Mouse (Mus musculus) T-helper 17 cell (primary cell): ENCODE results near the gene Slc5a6.

Experiments used
- in situ Hi-C, 2 experiments: fragments of 300-600 bp; cut with MboI, MseI; formaldehyde crosslinking; loops; 1 replicate in 1 of 2; 2 replicates in 1 of 2; pipeline ENCODE4 v1.15.1; 2025; ENCODE audit warnings: high pct_unique_total_duplicates in 2 of 2

The Slc5a6 gene

DNA sequence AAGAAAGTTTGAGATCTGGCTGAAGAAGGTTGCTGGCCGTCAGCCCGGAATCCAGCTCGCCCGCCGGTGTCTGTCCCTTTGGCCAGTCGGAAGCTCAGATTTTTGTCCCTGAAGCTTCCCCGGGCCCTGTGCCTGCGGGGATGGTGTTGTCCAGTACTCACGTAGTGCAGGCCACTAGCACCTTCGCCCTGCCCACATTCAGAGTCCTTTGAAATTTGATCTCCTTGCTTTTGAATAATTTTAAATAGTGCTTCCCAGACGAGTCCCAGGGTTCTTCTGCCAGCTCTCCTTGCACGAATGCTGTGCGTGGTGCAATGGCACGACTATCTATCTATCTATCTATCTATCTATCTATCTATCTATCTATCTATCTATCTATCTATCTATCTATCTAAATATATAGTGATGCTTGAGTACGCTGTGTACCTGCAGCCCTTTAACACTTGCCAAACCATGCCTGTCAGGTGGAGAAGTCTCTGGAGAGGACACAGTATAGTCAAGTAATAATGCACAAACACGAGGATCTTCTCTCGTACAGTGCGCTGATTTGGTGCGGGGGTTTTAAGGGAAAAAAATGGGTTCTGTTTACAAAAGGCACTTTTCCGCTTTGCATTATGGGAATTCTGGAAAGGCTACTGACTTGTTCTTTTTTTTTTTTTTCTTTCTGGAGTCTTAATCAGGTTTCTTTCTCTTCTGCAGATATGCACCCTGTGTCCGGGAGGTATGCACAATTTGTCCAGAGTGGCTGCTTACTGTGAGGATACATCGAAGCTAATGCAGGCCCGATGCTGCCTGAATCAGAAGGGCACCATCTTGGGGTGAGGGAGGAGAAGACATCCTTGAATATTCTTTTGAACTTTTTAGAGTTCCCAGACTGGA lies at the start of gene Slc5a6:
Slc5a6 (minus strand) TSS at position 162 of the 879 bp plus-strand sequence.
- in situ Hi-C loops: no loop called here

DNA sequence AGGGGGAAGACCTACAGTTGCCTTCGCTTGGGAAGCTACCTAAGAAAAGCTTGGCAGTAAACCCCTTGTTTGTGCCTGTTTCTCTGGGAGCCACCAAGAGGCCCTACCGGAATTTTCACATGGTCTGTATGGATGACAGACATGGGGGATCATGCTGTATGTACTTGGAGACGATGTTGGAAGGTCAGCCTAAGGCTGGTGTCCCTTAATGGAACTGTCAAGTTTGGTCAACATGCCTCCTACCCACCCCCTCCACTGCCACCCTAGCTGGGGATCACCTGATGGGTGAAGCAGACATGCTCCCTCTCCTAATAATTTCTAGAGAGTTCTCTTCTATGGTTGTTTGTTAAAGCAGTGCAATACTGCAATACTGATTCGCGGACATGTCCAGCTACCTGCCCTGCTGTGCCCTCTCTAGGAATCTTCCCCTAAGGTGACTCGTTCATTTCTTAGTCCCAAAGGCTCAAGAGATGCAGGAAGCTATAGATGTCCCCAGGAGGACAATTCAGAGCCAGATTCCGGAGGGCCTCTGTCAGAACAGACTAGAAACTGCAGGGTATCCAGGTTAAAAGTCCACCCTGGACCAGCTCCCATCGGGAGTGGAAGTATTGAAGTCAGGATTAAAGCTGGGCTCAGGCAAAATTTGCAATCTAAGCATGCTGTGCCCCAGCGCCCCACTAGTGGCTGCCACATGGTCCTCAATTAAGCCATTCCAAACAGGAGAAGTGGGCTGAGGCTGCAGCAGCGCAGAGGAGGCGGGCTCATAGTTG lies 47.2 kb upstream of the Slc5a6 start:
- in situ Hi-C loops: no loop called here

GRCm38 (mm10) chr5:31094799-31095691 lies 46.3 kb upstream of the Slc5a6 start:
- in situ Hi-C loops: no loop called here

DNA sequence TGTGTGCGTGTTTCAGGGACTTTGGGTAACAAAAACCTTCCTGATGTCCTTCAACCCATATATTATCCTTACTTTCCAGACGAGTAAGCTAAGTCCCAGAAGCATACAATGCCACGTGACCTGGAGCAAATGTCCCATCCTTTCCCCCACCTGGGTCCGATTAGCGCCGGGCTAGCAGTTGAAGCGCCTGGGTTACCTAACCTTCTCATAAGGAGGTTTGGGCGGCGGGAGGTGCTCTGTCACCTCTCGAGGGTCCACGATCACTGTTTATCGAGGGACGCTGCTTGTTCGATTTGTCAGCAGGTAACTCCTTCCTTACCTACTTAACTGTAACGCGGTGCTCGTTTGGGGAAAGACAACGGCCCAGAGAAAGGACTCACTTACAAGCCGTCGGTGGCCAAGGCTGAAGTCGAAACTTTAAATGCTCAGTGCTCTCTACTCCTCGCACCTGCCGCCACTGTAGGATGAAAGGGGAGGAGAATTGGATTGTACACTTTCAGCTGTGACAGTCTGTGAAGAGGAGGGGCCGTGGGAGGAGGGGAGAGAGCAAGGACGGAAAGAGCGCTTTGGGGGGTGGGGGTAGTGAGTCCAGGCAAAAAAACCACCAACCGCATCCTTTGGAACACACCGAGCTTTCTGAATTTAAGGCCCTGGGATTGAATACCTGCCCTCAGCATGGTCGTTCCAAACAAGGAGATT lies 45.5 kb upstream of the Slc5a6 start:
- in situ Hi-C loops: no loop called here

DNA sequence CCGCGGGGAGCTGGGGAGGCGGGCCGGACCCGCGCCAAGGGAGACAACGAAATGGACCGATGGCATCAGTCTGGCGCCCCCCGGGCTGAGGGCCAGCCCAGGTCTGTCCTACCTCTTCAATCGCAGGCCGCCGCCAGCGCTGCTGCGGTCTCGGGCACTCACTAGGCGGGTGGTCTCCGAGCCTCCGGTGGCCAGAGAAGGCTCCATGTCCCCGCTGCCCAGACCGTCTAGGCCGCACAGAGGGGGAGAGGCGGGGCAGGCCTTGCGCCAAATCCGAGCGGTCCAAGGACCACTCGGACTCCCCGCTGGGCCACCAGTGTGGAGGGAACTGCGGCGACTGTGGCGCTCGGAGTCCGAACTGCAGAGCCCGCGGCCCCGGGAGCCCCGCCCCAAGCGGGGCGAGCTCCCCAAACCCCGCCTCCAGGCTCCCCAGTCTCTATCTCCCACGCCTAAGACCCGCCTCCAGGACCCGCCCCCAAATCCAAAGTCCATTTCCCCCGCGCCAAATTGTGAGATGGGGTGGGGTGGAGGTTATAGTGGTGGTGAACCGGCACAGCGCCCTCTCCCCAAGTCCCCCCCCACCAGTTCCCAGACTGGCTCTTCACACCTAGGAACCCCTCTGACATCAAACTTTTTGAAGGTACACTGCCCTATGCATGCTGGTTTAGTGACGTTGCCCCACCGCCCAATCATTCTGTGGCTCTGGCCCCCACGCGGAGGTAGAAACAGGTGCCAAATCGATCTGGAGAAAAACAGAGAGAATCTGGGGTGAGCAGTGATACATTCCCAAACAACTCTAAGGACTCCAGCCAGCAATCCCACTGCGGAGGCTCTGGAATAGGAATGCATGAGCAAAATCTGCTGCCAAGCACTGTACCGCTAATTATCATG lies 44.7 kb upstream of the Slc5a6 start:
- in situ Hi-C loops: no loop called here

GRCm38 (mm10) chr5:31092231-31092975 lies 43.7 kb upstream of the Slc5a6 start:
- in situ Hi-C loops: no loop called here

GRCm38 (mm10) chr5:31087131-31087530 lies 38.4 kb upstream of the Slc5a6 start:
- in situ Hi-C loops: loop anchor here in 1 of 2 experiments (5.0 kb wide), 1 partner anchor 1645 kb away; no protein-coding TSS in a partner anchor

- in situ Hi-C loops: loop anchor here in 1 of 2 experiments (5.0 kb wide), 1 partner anchor 1646 kb away; no protein-coding TSS in a partner anchor
Measured at GRCm38 (mm10) chr5:31086606-31087005, 37.9 kb upstream of the Slc5a6 start.

GRCm38 (mm10) chr5:31083949-31084348 lies 35.2 kb upstream of the Slc5a6 start:
- in situ Hi-C loops: no loop called here

- in situ Hi-C loops: no loop called here
Measured at GRCm38 (mm10) chr5:31082935-31083625, 34.4 kb upstream of the Slc5a6 start.

DNA sequence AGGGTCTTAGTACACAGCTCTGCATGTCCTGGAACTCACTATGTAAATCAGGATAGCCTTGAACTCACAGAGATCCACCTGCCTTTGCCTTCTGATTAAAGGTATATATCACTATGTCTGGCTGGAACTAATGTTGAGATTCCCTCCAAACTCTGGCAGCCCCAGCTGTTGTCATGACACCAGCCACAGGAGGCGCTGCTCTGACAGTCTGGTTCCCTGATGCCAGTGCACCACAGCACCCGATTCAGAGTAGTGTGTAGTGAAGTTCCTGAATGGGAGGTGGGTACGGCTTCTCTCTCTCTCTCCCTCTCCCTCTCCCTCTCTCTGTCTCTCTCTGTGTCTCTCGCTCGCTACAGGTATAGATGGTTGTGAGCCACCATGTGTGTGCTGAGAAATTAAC lies 33.6 kb upstream of the Slc5a6 start:
- in situ Hi-C loops: no loop called here

GRCm38 (mm10) chr5:31081386-31081785 lies 32.7 kb upstream of the Slc5a6 start:
- in situ Hi-C loops: no loop called here

DNA sequence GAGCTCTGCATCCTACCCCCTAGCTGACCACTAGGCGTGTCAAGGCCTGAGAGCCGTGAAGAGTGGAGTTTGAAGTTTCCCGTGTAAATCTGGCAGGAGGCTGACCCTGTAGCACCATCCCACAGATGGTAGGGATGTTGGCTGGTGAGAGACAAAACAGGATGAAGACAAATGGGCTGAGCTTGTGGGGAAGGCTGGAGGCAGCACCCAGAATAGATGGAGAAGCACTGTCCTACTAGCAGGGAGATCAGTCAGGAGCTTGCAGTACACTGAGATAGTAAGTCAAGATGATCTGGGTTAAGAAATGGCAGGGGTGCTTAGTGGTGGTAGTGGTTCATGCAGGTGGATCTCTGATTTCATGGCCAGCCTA lies 32.1 kb upstream of the Slc5a6 start:
- in situ Hi-C loops: no loop called here

DNA sequence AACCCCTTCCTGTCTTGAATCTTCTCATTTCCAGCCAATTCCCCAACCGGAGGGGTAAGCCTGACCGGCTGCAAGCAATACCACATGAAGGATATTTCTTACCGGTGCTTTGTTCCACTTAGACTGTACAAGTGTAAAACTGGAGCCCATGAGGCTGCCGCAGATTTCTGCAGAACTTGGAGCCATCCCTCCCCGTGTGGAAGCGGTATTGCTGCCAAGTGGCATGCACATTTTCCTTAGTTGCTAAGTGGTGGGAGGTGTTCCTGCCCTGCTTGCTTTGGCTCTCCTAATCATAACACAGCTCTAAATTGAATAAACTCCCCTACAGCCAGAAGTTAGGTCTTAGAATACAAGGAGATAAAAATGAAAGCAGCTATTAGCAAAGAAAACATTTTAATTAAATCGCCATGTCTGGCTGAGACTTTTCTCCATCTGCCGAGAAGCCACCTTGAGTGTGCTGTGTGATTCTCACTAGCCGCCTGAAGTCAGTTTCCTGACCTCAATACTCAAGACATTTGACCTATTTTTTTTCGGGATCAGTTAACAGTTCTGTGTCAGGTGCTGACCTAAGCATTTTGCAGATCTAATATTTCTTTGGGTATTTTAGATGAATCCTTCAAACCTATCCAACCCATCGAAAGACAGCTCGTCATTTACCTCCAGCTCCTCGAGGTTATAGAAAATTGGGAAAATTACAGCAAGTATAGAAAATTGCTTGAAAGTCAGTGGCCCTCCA lies 31.5 kb upstream of the Slc5a6 start:
- in situ Hi-C loops: no loop called here

DNA sequence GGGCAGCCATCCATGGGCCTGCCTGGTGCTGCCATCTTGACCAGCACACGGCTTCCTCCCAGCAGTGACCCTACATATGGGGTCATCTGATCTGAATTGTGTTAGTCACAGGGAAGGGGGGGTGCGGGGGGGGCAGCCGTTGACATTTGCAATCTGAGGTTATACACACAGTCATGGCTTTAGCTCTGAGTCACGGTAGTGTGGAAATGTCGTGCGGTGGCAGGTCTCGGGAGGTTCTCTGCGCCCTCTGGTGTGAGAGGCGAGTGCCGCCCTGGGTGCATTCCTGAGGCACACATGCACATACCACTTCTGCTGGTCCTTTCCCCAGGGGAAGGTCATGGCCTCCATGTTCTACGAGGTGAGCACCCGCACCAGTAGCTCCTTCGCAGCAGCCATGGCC lies 27.6 kb upstream of the Slc5a6 start:
- in situ Hi-C loops: loop anchor here in 1 of 2 experiments (10.0 kb wide), 1 partner anchor 1622 kb away; no protein-coding TSS in a partner anchor

DNA sequence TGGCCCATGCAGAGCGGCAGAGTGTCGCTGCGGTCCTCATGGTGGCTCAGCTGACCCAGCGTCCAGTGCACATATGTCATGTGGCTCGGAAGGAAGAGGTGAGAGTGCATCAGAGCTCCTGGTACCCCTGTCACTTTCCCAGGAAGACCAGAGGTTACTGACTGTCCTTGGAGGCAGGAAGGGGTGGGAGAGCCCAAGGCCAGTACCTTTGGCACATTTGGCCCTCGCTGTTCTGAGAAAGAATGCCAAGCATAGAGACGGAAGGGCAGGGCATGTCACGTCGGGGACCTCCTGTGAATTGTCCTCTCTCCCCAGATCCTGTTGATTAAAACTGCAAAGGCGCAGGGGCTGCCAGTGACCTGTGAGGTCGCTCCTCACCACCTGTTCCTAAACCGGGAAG lies 24.5 kb upstream of the Slc5a6 start:
- in situ Hi-C loops: loop anchor here in 1 of 2 experiments (10.0 kb wide), 1 partner anchor 1618 kb away; no protein-coding TSS in a partner anchor

GRCm38 (mm10) chr5:31071821-31072220 lies 23.1 kb upstream of the Slc5a6 start:
- in situ Hi-C loops: loop anchor here in 1 of 2 experiments (10.0 kb wide), 1 partner anchor 1617 kb away; no protein-coding TSS in a partner anchor
